Comparison of ENCODE assay signal across 8 mouse cellular contexts in genomic region chr6:28262198-28262621, GRCm38 (mm10).
DNase-seq lines count a peak whose midpoint lies in the region; ATAC-seq and TF ChIP-seq lines count a peak whose summit lies in the region.

No protein-coding gene starts in this region.

- peak; percentile 76 for DNase-seq in lung, adult 2 months
- no peak for DNase-seq in lung, postnatal 4 days
- DNase-seq in midbrain, embryonic 11.5 days (ENCODE audit: low spot score, missing footprints): peak; percentile 95
- no peak for DNase-seq in thymus, postnatal 10 days (ENCODE audit: low spot score in 2 of 2)
- DNase-seq in spleen, adult 12 weeks (ENCODE audit: low spot score): no peak
- no peak for DNase-seq in adrenal gland, postnatal 36 days

- ATAC-seq in hindbrain, embryonic 16.5 days: peak; percentile 84
- peak; percentile 77; the same call in 1 of the 2 replicates for ATAC-seq in midbrain, embryonic 11.5 days (ENCODE audit: low FRiP score)

- under 1% methylated on average over 29 of the region's 29 CpGs for WGBS in lung, adult 2 months
- WGBS in hindbrain, embryonic 16.5 days: 0% methylated on average over 12 of the region's 29 CpGs
- under 1% methylated on average over 22 of the region's 29 CpGs for WGBS in midbrain, embryonic 11.5 days

- H3K27me3 ChIP-seq in hindbrain, embryonic 16.5 days (replicated peaks; ENCODE audit: control insufficient read depth, insufficient read depth, low read length): no peaks in the 10 kb centered on the region
- no peaks in the 10 kb centered on the region; the same call in 1 of the 2 replicates for H3K27me3 ChIP-seq in midbrain, embryonic 11.5 days (ENCODE audit: control insufficient read depth, insufficient read depth, low read length)

- TF ChIP-seq POLR2A in lung, adult 2 months (IDR thresholded peaks at IDR 0.05; ENCODE audit: borderline replicate concordance, extremely low read depth, low read depth, low read length): peak; percentile 36; the same call in 1 of the 2 replicates
- no peak for TF ChIP-seq POLR2A in cortical plate, adult 2 months (IDR thresholded peaks at IDR 0.05; ENCODE audit: extremely low read depth, insufficient read depth, low read length)

- H3K27ac ChIP-seq in cortical plate, adult 2 months (ENCODE audit: insufficient read depth, low read length): peak overlapping the region; percentile 38
- peak overlapping the region; percentile 75 for H3K27ac ChIP-seq in hindbrain, embryonic 16.5 days (ENCODE audit: low read depth, low read length)
- peak overlapping the region; percentile 75; the same call in 1 of the 2 replicates for H3K27ac ChIP-seq in midbrain, embryonic 11.5 days (ENCODE audit: low read depth, low read length)

- peaks cover 5% of the 10 kb centered on the region for H3K4me1 ChIP-seq in lung, adult 2 months (ENCODE audit: control insufficient read depth, insufficient read depth, low read length)
- peaks cover 3% of the 10 kb centered on the region; the same call in 1 of the 2 replicates for H3K4me1 ChIP-seq in cortical plate, adult 2 months (ENCODE audit: control insufficient read depth, insufficient read depth, low read length)
- H3K4me1 ChIP-seq in hindbrain, embryonic 16.5 days (ENCODE audit: control insufficient read depth, insufficient read depth, low read depth, low read length): peaks cover 4% of the 10 kb centered on the region
- peaks cover 5% of the 10 kb centered on the region for H3K4me1 ChIP-seq in midbrain, embryonic 11.5 days (ENCODE audit: control insufficient read depth, insufficient read depth, low read length)

- peak overlapping the region; percentile 70 for H3K4me3 ChIP-seq in lung, adult 2 months (replicated peaks; ENCODE audit: extremely low read depth, low read depth, low read length)
- H3K4me3 ChIP-seq in cortical plate, adult 2 months (ENCODE audit: insufficient read depth, low read length): peak overlapping the region; percentile 58
- peak overlapping the region; percentile 57 for H3K4me3 ChIP-seq in hindbrain, embryonic 16.5 days (ENCODE audit: low read length)
- H3K4me3 ChIP-seq in midbrain, embryonic 11.5 days (ENCODE audit: low read depth, low read length): peak overlapping the region; percentile 91

- no peaks in the 10 kb centered on the region for H3K9me3 ChIP-seq in hindbrain, embryonic 16.5 days (ENCODE audit: control insufficient read depth, low read length)
- no peaks in the 10 kb centered on the region for H3K9me3 ChIP-seq in midbrain, embryonic 11.5 days (ENCODE audit: control insufficient read depth, low read length)

- peak overlapping the region; percentile 94 for H3K4me2 ChIP-seq in hindbrain, embryonic 16.5 days (ENCODE audit: low read length)
- peak overlapping the region; percentile 92 for H3K4me2 ChIP-seq in midbrain, embryonic 11.5 days

- H3K9ac ChIP-seq in hindbrain, embryonic 16.5 days (ENCODE audit: low read depth, low read length): peak overlapping the region; percentile 69
- H3K9ac ChIP-seq in midbrain, embryonic 11.5 days (ENCODE audit: low read length): peak overlapping the region; percentile 79

- TF ChIP-seq CTCF in lung, adult 2 months (IDR thresholded peaks at IDR 0.05; ENCODE audit: insufficient read depth, low read length): no peak
- TF ChIP-seq CTCF in cortical plate, adult 2 months (IDR thresholded peaks at IDR 0.05; ENCODE audit: extremely low read depth, insufficient read depth, low read length): no peak

- peaks cover 3% of the 10 kb centered on the region; the same call in 1 of the 2 replicates for H3K36me3 ChIP-seq in hindbrain, embryonic 16.5 days (ENCODE audit: control insufficient read depth, insufficient read depth, low read length)
- H3K36me3 ChIP-seq in midbrain, embryonic 11.5 days (ENCODE audit: control insufficient read depth, insufficient read depth, low read length): no peaks in the 10 kb centered on the region

Comparison
In these comparisons a context has a peak if more than half of its experiments do, and no peak if none do; other contexts are left out.
1. DNase-seq: peak in lung, adult 2 months (single experiment) and midbrain, embryonic 11.5 days (single experiment); none in lung, postnatal 4 days (0 of 2), thymus, postnatal 10 days (0 of 2), spleen, adult 12 weeks (single experiment) and adrenal gland, postnatal 36 days (0 of 2).
2. Peak in every context shown above with its lines, with median percentiles within 50 percentile points of each other: H3K4me3 ChIP-seq and H3K27ac ChIP-seq.